Mouse (Mus musculus): ENCODE data around the gene Slc25a16.

DNA sequence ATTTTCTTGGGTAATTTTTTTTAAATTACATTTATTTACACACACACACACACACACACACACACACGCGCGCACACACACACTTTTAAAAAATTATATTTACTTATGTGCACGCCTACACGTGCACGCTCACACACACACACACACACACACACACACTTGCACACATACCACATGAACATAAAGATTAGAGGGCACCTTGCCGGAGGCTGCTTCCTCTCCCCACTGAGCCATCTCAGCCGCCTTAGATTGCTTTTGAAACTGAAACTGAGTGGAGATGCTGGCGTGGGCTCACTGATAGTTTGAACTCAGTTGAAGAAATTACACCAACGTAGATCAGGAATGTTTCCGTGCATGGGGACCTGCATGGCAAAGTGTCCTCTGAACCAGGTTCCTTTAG, 63.6 kb downstream of the Slc25a16 start:
- TF ChIP-seq POLR2A (IDR thresholded peaks at IDR 0.05; ENCODE audit: low read depth, low read length): no peak
- TF ChIP-seq CTCF (IDR thresholded peaks at IDR 0.05; ENCODE audit: extremely low read depth, insufficient read depth, insufficient read length, insufficient replicate concordance): no peak
